Mouse (Mus musculus): ENCODE measurements around the gene Tshz2. TPM values are rescaled to one million over a fixed set of nuclear protein-coding genes. Genes with fewer than 3 reads are reported as not detected.

Tshz2 gene
- polyA plus RNA-seq, 1 experiment from 2014 or later, result 22.8 TPM

- WGBS, result 52% methylated on average over 3 of the region's 3 CpGs
- no peaks in the 10 kb centered on the region for H3K9me3 ChIP-seq (replicated peaks; ENCODE audit: control insufficient read depth, low read length, poor library complexity, severe bottlenecking)
- H3K27me3 ChIP-seq (ENCODE audit: control insufficient read depth, insufficient read depth, low read depth, low read length), result no peaks in the 10 kb centered on the region
- H3K4me1 ChIP-seq (ENCODE audit: control insufficient read depth, insufficient read depth, low read length), result 0 out of 2 replicates have a peak, but pooled peaks cover 2% of the 10 kb centered on the region
- H3K4me2 ChIP-seq (ENCODE audit: low read length), result no peak overlapping the region
- H3K27ac ChIP-seq (ENCODE audit: low read length), result no peak overlapping the region
- H3K9ac ChIP-seq (ENCODE audit: low read depth, low read length), result no peak overlapping the region
- no peaks in the 10 kb centered on the region for H3K36me3 ChIP-seq (ENCODE audit: control insufficient read depth, insufficient read depth, low read length)
- no peak for ATAC-seq
- H3K4me3 ChIP-seq (ENCODE audit: low read depth, low read length), result no peak overlapping the region
These were observed 39.1 kb upstream of the Tshz2 start for GRCm38 (mm10) chr2:169593742-169594141.

- no peak overlapping the region for H3K4me3 ChIP-seq (ENCODE audit: low read depth, low read length)
- H3K9me3 ChIP-seq (replicated peaks; ENCODE audit: control insufficient read depth, low read length, poor library complexity, severe bottlenecking), result no peaks in the 10 kb centered on the region
- H3K27ac ChIP-seq (ENCODE audit: low read length), result no peak overlapping the region
- H3K27me3 ChIP-seq (ENCODE audit: control insufficient read depth, insufficient read depth, low read depth, low read length), result no peaks in the 10 kb centered on the region
- H3K4me2 ChIP-seq (ENCODE audit: low read length), result no peak overlapping the region
- ATAC-seq, result no peak; the same call in 1 of the 2 replicates
- no peaks in the 10 kb centered on the region for H3K36me3 ChIP-seq (ENCODE audit: control insufficient read depth, insufficient read depth, low read length)
- WGBS, result 34% methylated on average over 6 of the region's 6 CpGs
- H3K9ac ChIP-seq (ENCODE audit: low read depth, low read length), result no peak overlapping the region
- H3K4me1 ChIP-seq (ENCODE audit: control insufficient read depth, insufficient read depth, low read length), result peaks cover 4% of the 10 kb centered on the region; the same call in 1 of the 2 replicates
These were observed 35.5 kb upstream of the Tshz2 start for GRCm38 (mm10) chr2:169597357-169597756.

- Histone ChIP-seq H3K9ac (ENCODE audit: low read depth, low read length) (no peak overlapping the region), H3K27me3 (ENCODE audit: control insufficient read depth, insufficient read depth, low read depth, low read length) (no peaks in the 10 kb centered on the region), H3K9me3 (replicated peaks; ENCODE audit: control insufficient read depth, low read length, poor library complexity, severe bottlenecking) (no peaks in the 10 kb centered on the region), H3K4me1 (ENCODE audit: control insufficient read depth, insufficient read depth, low read length) (peaks cover 4% of the 10 kb centered on the region; the same call in 1 of the 2 replicates), H3K27ac (ENCODE audit: low read length) (no peak overlapping the region), H3K4me3 (ENCODE audit: low read depth, low read length) (no peak overlapping the region), H3K36me3 (ENCODE audit: control insufficient read depth, insufficient read depth, low read length) (no peaks in the 10 kb centered on the region), H3K4me2 (ENCODE audit: low read length) (no peak overlapping the region)
- ATAC-seq, result no peak
- WGBS, result 78% methylated on average over 8 of the region's 8 CpGs
These were observed 34.8 kb upstream of the Tshz2 start for GRCm38 (mm10) chr2:169597971-169598370.

- Histone ChIP-seq H3K4me3 (ENCODE audit: low read depth, low read length) (no peak overlapping the region), H3K4me2 (ENCODE audit: low read length) (no peak overlapping the region), H3K4me1 (ENCODE audit: control insufficient read depth, insufficient read depth, low read length) (peaks cover 4% of the 10 kb centered on the region; the same call in 1 of the 2 replicates), H3K27me3 (ENCODE audit: control insufficient read depth, insufficient read depth, low read depth, low read length) (no peaks in the 10 kb centered on the region), H3K27ac (ENCODE audit: low read length) (no peak overlapping the region), H3K9ac (ENCODE audit: low read depth, low read length) (no peak overlapping the region), H3K36me3 (ENCODE audit: control insufficient read depth, insufficient read depth, low read length) (no peaks in the 10 kb centered on the region), H3K9me3 (replicated peaks; ENCODE audit: control insufficient read depth, low read length, poor library complexity, severe bottlenecking) (no peaks in the 10 kb centered on the region)
- ATAC-seq, result no peak
- WGBS, result 71% methylated on average over 4 of the region's 4 CpGs
These were observed 33.2 kb upstream of the Tshz2 start for GRCm38 (mm10) chr2:169599591-169599990.

GRCm38 (mm10) chr2:169600163-169600562 lies 32.6 kb upstream of the Tshz2 start:
- no peaks in the 10 kb centered on the region for H3K36me3 ChIP-seq (ENCODE audit: control insufficient read depth, insufficient read depth, low read length)
- no peaks in the 10 kb centered on the region for H3K27me3 ChIP-seq (ENCODE audit: control insufficient read depth, insufficient read depth, low read depth, low read length)
- peaks cover 4% of the 10 kb centered on the region; the same call in 1 of the 2 replicates for H3K4me1 ChIP-seq (ENCODE audit: control insufficient read depth, insufficient read depth, low read length)
- no peaks in the 10 kb centered on the region for H3K9me3 ChIP-seq (replicated peaks; ENCODE audit: control insufficient read depth, low read length, poor library complexity, severe bottlenecking)
- H3K4me3 ChIP-seq (ENCODE audit: low read depth, low read length), result no peak overlapping the region
- H3K4me2 ChIP-seq (ENCODE audit: low read length), result no peak overlapping the region
- H3K9ac ChIP-seq (ENCODE audit: low read depth, low read length), result no peak overlapping the region
- ATAC-seq, result no peak
- H3K27ac ChIP-seq (ENCODE audit: low read length), result no peak overlapping the region
- 62% methylated on average over 6 of the region's 6 CpGs for WGBS

GRCm38 (mm10) chr2:169606901-169607678 lies 25.7 kb upstream of the Tshz2 start:
- H3K9me3 ChIP-seq (replicated peaks; ENCODE audit: control insufficient read depth, low read length, poor library complexity, severe bottlenecking), result no peaks in the 10 kb centered on the region
- H3K36me3 ChIP-seq (ENCODE audit: control insufficient read depth, insufficient read depth, low read length), result no peaks in the 10 kb centered on the region
- no peaks in the 10 kb centered on the region for H3K27me3 ChIP-seq (ENCODE audit: control insufficient read depth, insufficient read depth, low read depth, low read length)
- WGBS, result 82% methylated on average over 13 of the region's 13 CpGs
- no peak overlapping the region for H3K9ac ChIP-seq (ENCODE audit: low read depth, low read length)
- H3K27ac ChIP-seq (ENCODE audit: low read length), result no peak overlapping the region
- H3K4me3 ChIP-seq (ENCODE audit: low read depth, low read length), result no peak overlapping the region
- no peak for ATAC-seq
- peaks cover 6% of the 10 kb centered on the region; the same call in 1 of the 2 replicates for H3K4me1 ChIP-seq (ENCODE audit: control insufficient read depth, insufficient read depth, low read length)
- no peak overlapping the region for H3K4me2 ChIP-seq (ENCODE audit: low read length)

- Histone ChIP-seq H3K4me2 (ENCODE audit: low read length) (no peak overlapping the region), H3K9me3 (replicated peaks; ENCODE audit: control insufficient read depth, low read length, poor library complexity, severe bottlenecking) (no peaks in the 10 kb centered on the region), H3K27ac (ENCODE audit: low read length) (no peak overlapping the region), H3K4me3 (ENCODE audit: low read depth, low read length) (no peak overlapping the region), H3K36me3 (ENCODE audit: control insufficient read depth, insufficient read depth, low read length) (no peaks in the 10 kb centered on the region), H3K27me3 (ENCODE audit: control insufficient read depth, insufficient read depth, low read depth, low read length) (no peaks in the 10 kb centered on the region), H3K9ac (ENCODE audit: low read depth, low read length) (no peak overlapping the region), H3K4me1 (ENCODE audit: control insufficient read depth, insufficient read depth, low read length) (peaks cover 6% of the 10 kb centered on the region; the same call in 1 of the 2 replicates)
- 82% methylated on average over 2 of the region's 2 CpGs for WGBS
- ATAC-seq, result no peak
These were observed 25.0 kb upstream of the Tshz2 start for GRCm38 (mm10) chr2:169607787-169608186.

- H3K4me2 ChIP-seq (ENCODE audit: low read length), result no peak overlapping the region
- no peak overlapping the region for H3K4me3 ChIP-seq (ENCODE audit: low read depth, low read length)
- 48% methylated on average over 13 of the region's 13 CpGs for WGBS
- H3K36me3 ChIP-seq (ENCODE audit: control insufficient read depth, insufficient read depth, low read length), result no peaks in the 10 kb centered on the region
- no peak for ATAC-seq
- H3K9me3 ChIP-seq (replicated peaks; ENCODE audit: control insufficient read depth, low read length, poor library complexity, severe bottlenecking), result no peaks in the 10 kb centered on the region
- no peak overlapping the region for H3K9ac ChIP-seq (ENCODE audit: low read depth, low read length)
- H3K27ac ChIP-seq (ENCODE audit: low read length), result no peak overlapping the region
- H3K4me1 ChIP-seq (ENCODE audit: control insufficient read depth, insufficient read depth, low read length), result peaks cover 6% of the 10 kb centered on the region; the same call in 1 of the 2 replicates
- H3K27me3 ChIP-seq (ENCODE audit: control insufficient read depth, insufficient read depth, low read depth, low read length), result no peaks in the 10 kb centered on the region
These were observed 22.9 kb upstream of the Tshz2 start for GRCm38 (mm10) chr2:169609956-169610355.

- Histone ChIP-seq H3K36me3 (ENCODE audit: control insufficient read depth, insufficient read depth, low read length) (no peaks in the 10 kb centered on the region), H3K4me3 (ENCODE audit: low read depth, low read length) (no peak overlapping the region), H3K27ac (ENCODE audit: low read length) (no peak overlapping the region), H3K27me3 (ENCODE audit: control insufficient read depth, insufficient read depth, low read depth, low read length) (no peaks in the 10 kb centered on the region), H3K4me1 (ENCODE audit: control insufficient read depth, insufficient read depth, low read length) (peaks cover 6% of the 10 kb centered on the region; the same call in 1 of the 2 replicates), H3K9me3 (replicated peaks; ENCODE audit: control insufficient read depth, low read length, poor library complexity, severe bottlenecking) (no peaks in the 10 kb centered on the region), H3K4me2 (ENCODE audit: low read length) (no peak overlapping the region), H3K9ac (ENCODE audit: low read depth, low read length) (no peak overlapping the region)
- no peak for ATAC-seq
- WGBS, result 82% methylated on average over 8 of the region's 8 CpGs
These were observed 21.9 kb upstream of the Tshz2 start for GRCm38 (mm10) chr2:169610882-169611281.
